Mouse (Mus musculus): ENCODE results near the gene Fgf12. TPM values are rescaled to one million over a fixed set of nuclear protein-coding genes. Genes with fewer than 3 reads are reported as not detected.
A peak's percentile ranks its signal among the peaks of the same experiment; 100 is the strongest.

The Fgf12 gene
- polyA plus RNA-seq, 1 experiment from 2014 or later, result not detected

- Histone ChIP-seq H3K27me3 (ENCODE audit: control insufficient read depth, insufficient read depth, low read depth, low read length) (no peaks in the 10 kb centered on the region), H3K9me3 (replicated peaks; ENCODE audit: control insufficient read depth, low read length) (no peaks in the 10 kb centered on the region), H3K4me1 (ENCODE audit: control insufficient read depth, low read depth, low read length) (no peaks in the 10 kb centered on the region), H3K4me3 (ENCODE audit: low read depth, low read length) (no peak overlapping the region), H3K4me2 (ENCODE audit: low read depth, low read length) (no peak overlapping the region), H3K27ac (ENCODE audit: low read length) (no peak overlapping the region), H3K36me3 (ENCODE audit: control insufficient read depth, insufficient read depth) (no peaks in the 10 kb centered on the region), H3K9ac (ENCODE audit: low read depth, low read length) (no peak overlapping the region)
- no peak for ATAC-seq (ENCODE audit: low read depth)
- 49% methylated on average over 3 of the region's 3 CpGs for WGBS (ENCODE audit: insufficient replicate concordance)
Observed at GRCm38 (mm10) chr16:28251930-28252329, 500.9 kb downstream of the Fgf12 start.

- H3K27me3 ChIP-seq (ENCODE audit: control insufficient read depth, insufficient read depth, low read depth, low read length), result no peaks in the 10 kb centered on the region
- H3K36me3 ChIP-seq (ENCODE audit: control insufficient read depth, insufficient read depth), result no peaks in the 10 kb centered on the region
- no peak overlapping the region for H3K4me2 ChIP-seq (ENCODE audit: low read depth, low read length)
- H3K4me1 ChIP-seq (ENCODE audit: control insufficient read depth, low read depth, low read length), result no peaks in the 10 kb centered on the region
- H3K9me3 ChIP-seq (replicated peaks; ENCODE audit: control insufficient read depth, low read length), result no peaks in the 10 kb centered on the region
- no peak overlapping the region for H3K27ac ChIP-seq (ENCODE audit: low read length)
- WGBS (ENCODE audit: insufficient replicate concordance), result 52% methylated on average over 3 of the region's 3 CpGs
- H3K4me3 ChIP-seq (ENCODE audit: low read depth, low read length), result no peak overlapping the region
- ATAC-seq (ENCODE audit: low read depth), result no peak
- no peak overlapping the region for H3K9ac ChIP-seq (ENCODE audit: low read depth, low read length)
Observed at GRCm38 (mm10) chr16:28242867-28243649, 509.8 kb downstream of the Fgf12 start.

- H3K9me3 ChIP-seq (replicated peaks; ENCODE audit: control insufficient read depth, low read length), result no peaks in the 10 kb centered on the region
- H3K4me3 ChIP-seq (ENCODE audit: low read depth, low read length), result no peak overlapping the region
- H3K4me2 ChIP-seq (ENCODE audit: low read depth, low read length), result no peak overlapping the region
- 24% methylated on average over 4 of the region's 4 CpGs for WGBS (ENCODE audit: insufficient replicate concordance)
- ATAC-seq (ENCODE audit: low read depth), result no peak
- no peak overlapping the region for H3K9ac ChIP-seq (ENCODE audit: low read depth, low read length)
- H3K4me1 ChIP-seq (ENCODE audit: control insufficient read depth, low read depth, low read length), result no peaks in the 10 kb centered on the region
- no peaks in the 10 kb centered on the region for H3K27me3 ChIP-seq (ENCODE audit: control insufficient read depth, insufficient read depth, low read depth, low read length)
- no peaks in the 10 kb centered on the region for H3K36me3 ChIP-seq (ENCODE audit: control insufficient read depth, insufficient read depth)
- no peak overlapping the region for H3K27ac ChIP-seq (ENCODE audit: low read length)
Observed at GRCm38 (mm10) chr16:28239382-28239781, 513.5 kb downstream of the Fgf12 start.

GRCm38 (mm10) chr16:28238019-28238868 lies 514.6 kb downstream of the Fgf12 start:
- H3K36me3 ChIP-seq (ENCODE audit: control insufficient read depth, insufficient read depth), result no peaks in the 10 kb centered on the region
- no peak overlapping the region for H3K4me3 ChIP-seq (ENCODE audit: low read depth, low read length)
- H3K27me3 ChIP-seq (ENCODE audit: control insufficient read depth, insufficient read depth, low read depth, low read length), result no peaks in the 10 kb centered on the region
- H3K9ac ChIP-seq (ENCODE audit: low read depth, low read length), result no peak overlapping the region
- H3K9me3 ChIP-seq (replicated peaks; ENCODE audit: control insufficient read depth, low read length), result no peaks in the 10 kb centered on the region
- ATAC-seq (ENCODE audit: low read depth), result no peak
- 0 out of 2 replicates have a peak overlapping the region, but pooled peaks have one; percentile 41 for H3K27ac ChIP-seq (ENCODE audit: low read length)
- no peak overlapping the region for H3K4me2 ChIP-seq (ENCODE audit: low read depth, low read length)
- H3K4me1 ChIP-seq (ENCODE audit: control insufficient read depth, low read depth, low read length), result no peaks in the 10 kb centered on the region
- WGBS (ENCODE audit: insufficient replicate concordance), result 68% methylated on average over 13 of the region's 13 CpGs

- no peaks in the 10 kb centered on the region for H3K4me1 ChIP-seq (ENCODE audit: control insufficient read depth, low read depth, low read length)
- H3K9me3 ChIP-seq (replicated peaks; ENCODE audit: control insufficient read depth, low read length), result no peaks in the 10 kb centered on the region
- no peak overlapping the region for H3K9ac ChIP-seq (ENCODE audit: low read depth, low read length)
- no peaks in the 10 kb centered on the region for H3K36me3 ChIP-seq (ENCODE audit: control insufficient read depth, insufficient read depth)
- WGBS (ENCODE audit: insufficient replicate concordance), result 71% methylated on average over 5 of the region's 5 CpGs
- no peak overlapping the region for H3K27ac ChIP-seq (ENCODE audit: low read length)
- no peak overlapping the region for H3K4me3 ChIP-seq (ENCODE audit: low read depth, low read length)
- H3K27me3 ChIP-seq (ENCODE audit: control insufficient read depth, insufficient read depth, low read depth, low read length), result no peaks in the 10 kb centered on the region
- no peak for ATAC-seq (ENCODE audit: low read depth)
- H3K4me2 ChIP-seq (ENCODE audit: low read depth, low read length), result no peak overlapping the region
Observed at GRCm38 (mm10) chr16:28215930-28216329, 536.9 kb downstream of the Fgf12 start.

GRCm38 (mm10) chr16:28212411-28212810 lies 540.5 kb downstream of the Fgf12 start:
- Histone ChIP-seq H3K4me2 (ENCODE audit: low read depth, low read length) (no peak overlapping the region), H3K4me3 (ENCODE audit: low read depth, low read length) (no peak overlapping the region), H3K36me3 (ENCODE audit: control insufficient read depth, insufficient read depth) (no peaks in the 10 kb centered on the region), H3K9me3 (replicated peaks; ENCODE audit: control insufficient read depth, low read length) (no peaks in the 10 kb centered on the region), H3K4me1 (ENCODE audit: control insufficient read depth, low read depth, low read length) (no peaks in the 10 kb centered on the region), H3K27ac (ENCODE audit: low read length) (no peak overlapping the region), H3K27me3 (ENCODE audit: control insufficient read depth, insufficient read depth, low read depth, low read length) (no peaks in the 10 kb centered on the region), H3K9ac (ENCODE audit: low read depth, low read length) (no peak overlapping the region)
- 32% methylated on average over 1 of the region's 1 CpGs for WGBS (ENCODE audit: insufficient replicate concordance)
- ATAC-seq (ENCODE audit: low read depth), result no peak

GRCm38 (mm10) chr16:28156443-28156842 lies 596.4 kb downstream of the Fgf12 start:
- ATAC-seq (ENCODE audit: low read depth), result no peak
- H3K27me3 ChIP-seq (ENCODE audit: control insufficient read depth, insufficient read depth, low read depth, low read length), result no peaks in the 10 kb centered on the region
- no peak overlapping the region for H3K9ac ChIP-seq (ENCODE audit: low read depth, low read length)
- no peak overlapping the region for H3K27ac ChIP-seq (ENCODE audit: low read length)
- H3K4me2 ChIP-seq (ENCODE audit: low read depth, low read length), result no peak overlapping the region
- no peak overlapping the region for H3K4me3 ChIP-seq (ENCODE audit: low read depth, low read length)
- WGBS (ENCODE audit: insufficient replicate concordance), result 66% methylated on average over 2 of the region's 2 CpGs
- H3K4me1 ChIP-seq (ENCODE audit: control insufficient read depth, low read depth, low read length), result no peaks in the 10 kb centered on the region
- H3K9me3 ChIP-seq (replicated peaks; ENCODE audit: control insufficient read depth, low read length), result no peaks in the 10 kb centered on the region
- H3K36me3 ChIP-seq (ENCODE audit: control insufficient read depth, insufficient read depth), result no peaks in the 10 kb centered on the region

GRCm38 (mm10) chr16:28140972-28141371 lies 611.9 kb downstream of the Fgf12 start:
- Histone ChIP-seq H3K27ac (ENCODE audit: low read length) (no peak overlapping the region), H3K4me3 (ENCODE audit: low read depth, low read length) (no peak overlapping the region), H3K27me3 (ENCODE audit: control insufficient read depth, insufficient read depth, low read depth, low read length) (no peaks in the 10 kb centered on the region), H3K36me3 (ENCODE audit: control insufficient read depth, insufficient read depth) (no peaks in the 10 kb centered on the region), H3K9me3 (replicated peaks; ENCODE audit: control insufficient read depth, low read length) (no peaks in the 10 kb centered on the region), H3K4me1 (ENCODE audit: control insufficient read depth, low read depth, low read length) (no peaks in the 10 kb centered on the region), H3K4me2 (ENCODE audit: low read depth, low read length) (no peak overlapping the region), H3K9ac (ENCODE audit: low read depth, low read length) (no peak overlapping the region)
- ATAC-seq (ENCODE audit: low read depth), result no peak
- 55% methylated on average over 3 of the region's 3 CpGs for WGBS (ENCODE audit: insufficient replicate concordance)

- no peak overlapping the region for H3K4me3 ChIP-seq (ENCODE audit: low read depth, low read length)
- no peak overlapping the region for H3K9ac ChIP-seq (ENCODE audit: low read depth, low read length)
- no peaks in the 10 kb centered on the region for H3K9me3 ChIP-seq (replicated peaks; ENCODE audit: control insufficient read depth, low read length)
- whole genome bisulfite sequencing (ENCODE audit: insufficient replicate concordance), result 54% methylated on average over 2 of the region's 2 CpGs
- ATAC-seq (ENCODE audit: low read depth), result no peak
- no peak overlapping the region for H3K27ac ChIP-seq (ENCODE audit: low read length)
- H3K4me1 ChIP-seq (ENCODE audit: control insufficient read depth, low read depth, low read length), result no peaks in the 10 kb centered on the region
- no peaks in the 10 kb centered on the region for H3K27me3 ChIP-seq (ENCODE audit: control insufficient read depth, insufficient read depth, low read depth, low read length)
- H3K36me3 ChIP-seq (ENCODE audit: control insufficient read depth, insufficient read depth), result no peaks in the 10 kb centered on the region
- no peak overlapping the region for H3K4me2 ChIP-seq (ENCODE audit: low read depth, low read length)
Observed at GRCm38 (mm10) chr16:28127006-28127405, 625.9 kb downstream of the Fgf12 start.

Measured in liver, embryonic 16.5 days (tissue).